Mouse (Mus musculus): ENCODE results near the gene Mecom. TPM values are rescaled to one million over a fixed set of nuclear protein-coding genes. Genes with fewer than 3 reads are reported as not detected.

The Mecom gene
- total RNA-seq, 2 experiments from 2014 or later = 14.7 to 41.9 TPM

DNA sequence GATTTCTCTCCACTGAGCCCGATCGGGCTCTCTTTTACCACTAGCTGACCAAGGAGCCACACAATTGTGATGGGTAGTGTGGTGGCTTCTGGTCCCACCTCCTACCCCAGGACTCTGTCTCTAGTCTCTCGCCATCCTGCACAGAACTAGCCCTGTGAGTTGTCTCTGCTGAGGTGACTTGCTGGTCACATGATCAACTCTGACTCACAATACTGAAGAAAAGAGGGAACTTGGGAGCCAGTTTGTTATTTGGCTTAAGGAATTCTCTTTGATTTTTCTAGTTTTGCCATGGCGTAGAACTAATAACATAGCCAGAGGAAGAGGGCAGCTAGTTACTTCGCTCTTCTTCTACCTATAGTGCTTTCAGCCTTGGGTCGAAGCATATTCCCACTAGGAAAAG lies 496.5 kb downstream of the Mecom start:
- no peak for DNase-seq (ENCODE audit: low spot score in 2 of 2)

GRCm38 (mm10) chr3:30050795-30051194 lies 497.0 kb downstream of the Mecom start:
- no peak for DNase-seq (ENCODE audit: low spot score in 2 of 2)

- DNase-seq (ENCODE audit: low spot score in 2 of 2) = no peak
Measured at GRCm38 (mm10) chr3:30048792-30049191, 499.0 kb downstream of the Mecom start.

DNA sequence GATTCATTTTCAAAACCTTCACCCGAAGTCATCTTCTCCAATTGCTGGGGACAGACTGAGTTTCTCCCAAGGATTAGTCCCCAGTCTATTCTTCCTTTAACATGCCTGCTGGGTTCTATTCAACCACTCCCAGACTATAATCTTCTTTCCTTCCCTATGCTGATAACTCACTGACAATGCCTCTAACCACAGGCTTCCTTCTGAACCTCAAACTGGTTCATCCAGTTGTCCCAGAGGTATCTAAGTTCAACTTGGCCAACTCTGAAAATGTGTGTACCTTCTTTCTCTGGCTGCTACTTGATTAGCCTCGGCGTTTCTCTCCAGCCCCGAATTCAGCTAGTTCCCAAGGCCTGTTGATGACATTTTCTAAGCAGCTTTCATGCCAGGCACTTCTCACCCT lies 499.7 kb downstream of the Mecom start:
- DNase-seq (ENCODE audit: low spot score in 2 of 2) = no peak

DNA sequence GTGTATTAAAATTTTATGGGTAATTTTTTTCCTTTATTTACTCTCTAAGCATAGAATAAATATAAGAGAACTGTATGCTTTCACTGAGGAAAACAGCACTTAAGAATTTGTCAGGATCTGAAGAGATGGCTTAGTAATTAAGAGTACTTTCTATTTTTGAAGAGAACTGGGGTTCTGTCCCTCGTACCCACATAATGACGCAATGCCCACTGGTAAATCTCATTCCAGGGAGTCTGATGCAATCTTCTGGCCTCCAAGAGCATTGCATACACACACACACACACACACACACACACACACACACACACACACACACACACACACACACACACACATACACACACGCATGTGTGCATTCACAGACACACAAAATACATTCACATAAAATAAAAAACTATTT lies 504.3 kb downstream of the Mecom start:
- no peak for DNase-seq (ENCODE audit: low spot score in 2 of 2)

GRCm38 (mm10) chr3:30038545-30038944 lies 509.3 kb downstream of the Mecom start:
- DNase-seq (ENCODE audit: low spot score in 2 of 2) = no peak

DNA sequence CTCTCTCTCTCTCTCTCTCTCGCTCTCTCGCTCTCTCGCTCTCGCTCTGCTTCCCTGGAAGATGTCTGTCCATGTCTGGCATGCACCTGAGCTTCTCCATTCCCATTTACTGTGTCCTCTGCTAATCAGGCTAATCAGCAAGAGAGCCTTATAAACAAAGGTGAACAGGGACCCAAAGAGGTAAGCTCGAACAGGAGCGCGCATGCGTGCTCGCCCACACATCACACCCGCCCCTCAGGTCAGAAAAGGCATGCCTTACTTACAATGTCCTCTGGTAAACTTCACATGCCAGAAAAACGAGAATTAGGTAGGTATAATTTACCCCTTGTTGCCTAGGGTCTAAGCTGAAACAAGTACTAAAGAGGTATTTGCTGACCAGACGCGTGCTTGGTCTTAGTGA lies 527.8 kb downstream of the Mecom start:
- no peak for DNase-seq (ENCODE audit: low spot score in 2 of 2)

DNA sequence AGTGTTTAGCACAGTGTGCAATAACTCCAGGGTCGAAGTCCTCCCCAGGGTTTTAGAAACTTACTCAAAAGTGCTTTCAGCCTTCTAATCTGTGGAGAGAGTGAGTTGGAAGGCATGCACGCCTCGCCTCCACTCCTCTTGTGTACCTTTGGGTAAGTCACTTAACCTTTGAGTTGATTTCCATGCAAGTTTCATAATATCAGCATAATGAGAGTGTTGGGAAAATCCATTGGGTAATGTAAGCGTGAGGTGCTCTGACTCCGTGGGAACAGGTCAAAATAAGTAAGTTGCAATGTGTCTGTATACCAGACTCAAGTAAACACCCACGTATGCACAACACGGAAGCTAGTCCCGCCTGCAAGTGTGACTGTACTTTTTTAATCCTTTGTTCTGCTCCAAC lies 528.4 kb downstream of the Mecom start:
- DNase-seq (ENCODE audit: low spot score in 2 of 2) = no peak

GRCm38 (mm10) chr3:30018202-30018601 lies 529.6 kb downstream of the Mecom start:
- no peak for DNase-seq (ENCODE audit: low spot score in 2 of 2)

DNA sequence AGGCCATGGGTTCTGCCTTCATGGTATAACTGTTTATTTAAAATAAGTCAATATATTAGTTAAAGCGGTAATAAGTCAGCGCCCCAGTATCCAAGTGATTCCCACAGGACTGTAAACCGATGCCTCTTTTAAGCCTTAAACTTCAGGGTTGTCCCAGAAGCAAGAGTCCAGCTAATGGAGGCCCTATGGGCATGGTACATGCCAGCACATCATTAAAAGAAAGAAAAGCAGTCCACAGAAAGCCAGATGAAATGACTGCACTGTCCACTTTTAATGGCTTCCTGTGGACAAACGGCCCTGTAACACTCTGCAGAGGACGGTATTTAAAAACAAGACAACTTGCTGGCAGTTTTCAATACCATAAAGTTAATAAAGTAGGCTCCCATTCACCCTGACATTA lies 531.0 kb downstream of the Mecom start:
- no peak for DNase-seq (ENCODE audit: low spot score in 2 of 2)

- peak; percentile 29 to 37 for DNase-seq (ENCODE audit: low spot score in 2 of 2)
Measured at GRCm38 (mm10) chr3:30014962-30015660, 532.7 kb downstream of the Mecom start.

DNA sequence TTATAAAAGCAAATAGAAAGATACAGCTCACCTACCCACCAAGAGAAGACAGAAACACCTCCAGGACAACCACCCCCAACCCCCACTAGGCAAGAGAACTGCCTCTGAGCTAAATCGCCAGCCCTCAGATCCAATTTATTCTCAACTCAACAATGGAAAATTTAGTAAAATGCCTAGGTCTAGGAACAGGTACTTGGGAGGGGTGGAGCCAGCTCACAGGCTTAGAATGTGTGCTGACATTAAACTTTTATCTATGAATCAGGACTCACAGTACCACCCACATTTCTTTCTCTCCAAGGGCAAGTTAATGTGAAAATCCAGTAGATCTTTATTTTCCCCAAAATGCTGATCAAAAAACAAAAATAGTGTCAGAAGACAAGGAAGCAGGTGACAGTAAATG lies 533.5 kb downstream of the Mecom start:
- no peak for DNase-seq (ENCODE audit: low spot score in 2 of 2)

DNA sequence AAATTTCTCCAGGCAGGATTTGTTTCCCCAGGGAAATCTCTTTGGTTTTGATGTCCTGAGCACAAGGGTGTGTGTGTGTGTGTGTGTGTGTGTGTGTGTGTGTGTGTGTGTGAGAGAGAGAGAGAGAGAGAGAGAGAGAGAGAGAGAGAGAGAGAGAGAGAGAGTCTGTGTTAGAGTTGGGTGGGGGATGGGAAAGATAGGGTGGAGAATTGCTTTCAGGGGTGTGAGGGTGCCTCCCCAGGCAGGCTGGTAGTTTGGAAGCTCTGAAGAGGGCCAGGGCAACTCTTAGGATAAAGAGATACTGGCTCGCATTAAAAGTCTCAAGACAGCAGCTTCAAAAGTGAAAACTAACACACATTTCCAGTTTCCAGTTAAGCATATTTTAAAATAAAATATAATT lies 534.4 kb downstream of the Mecom start:
- DNase-seq (ENCODE audit: low spot score in 2 of 2) = no peak

- DNase-seq (ENCODE audit: low spot score in 2 of 2) = peak; percentile 9 to 21
Measured at GRCm38 (mm10) chr3:30012666-30013365, 535.0 kb downstream of the Mecom start.

DNA sequence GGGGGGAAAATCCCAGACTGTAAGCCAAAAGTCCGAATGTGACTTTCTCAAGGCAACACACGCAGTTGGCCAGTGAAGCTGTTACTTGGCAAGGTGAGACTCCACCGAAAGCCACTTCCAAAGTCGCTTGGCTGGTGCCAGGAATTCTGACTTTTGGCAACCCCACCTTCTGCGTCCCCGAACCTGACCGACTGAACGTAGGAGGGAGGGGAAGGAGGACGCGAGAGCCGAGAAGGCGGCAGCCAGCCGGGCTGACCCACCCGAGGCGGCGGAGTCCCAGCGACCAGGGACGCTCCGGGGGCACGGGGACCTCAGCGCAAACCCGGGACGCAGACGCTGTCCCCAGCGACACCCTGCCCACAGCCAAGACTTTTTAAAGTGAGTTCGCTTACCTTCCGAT lies 535.7 kb downstream of the Mecom start:
- peak in 1 of 2 experiments; percentile 14 for DNase-seq (ENCODE audit: low spot score in 2 of 2)

GRCm38 (mm10) chr3:30011712-30012111 lies 536.1 kb downstream of the Mecom start:
- DNase-seq (ENCODE audit: low spot score in 2 of 2) = no peak

GRCm38 (mm10) chr3:30010889-30011288 lies 536.9 kb downstream of the Mecom start:
- DNase-seq (ENCODE audit: low spot score in 2 of 2) = no peak

GRCm38 (mm10) chr3:30009596-30009995 lies 538.2 kb downstream of the Mecom start:
- no peak for DNase-seq (ENCODE audit: low spot score in 2 of 2)

GRCm38 (mm10) chr3:30004888-30005405 lies 542.9 kb downstream of the Mecom start:
- no peak for DNase-seq (ENCODE audit: low spot score in 2 of 2)

GRCm38 (mm10) chr3:30000260-30000659 lies 547.5 kb downstream of the Mecom start:
- DNase-seq (ENCODE audit: low spot score in 2 of 2) = no peak

DNA sequence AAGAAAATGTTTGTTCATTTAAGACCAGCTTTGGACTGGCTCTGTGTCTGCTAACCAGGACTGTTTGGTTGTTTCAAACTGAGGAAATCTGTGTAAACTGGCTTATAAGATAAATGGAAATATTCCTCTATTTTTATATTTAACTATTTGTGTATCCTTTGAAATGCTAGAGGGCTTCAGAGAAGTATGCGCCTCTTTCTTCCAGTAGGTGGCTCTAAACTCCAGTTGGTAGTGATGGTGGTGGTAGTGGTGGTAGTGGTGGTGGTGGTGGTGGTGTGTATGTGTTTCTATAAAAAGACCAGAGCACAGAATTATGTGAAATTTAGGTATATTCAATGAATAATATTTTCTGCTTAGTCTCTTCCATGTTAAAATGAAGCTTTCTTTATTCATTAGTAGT lies 548.8 kb downstream of the Mecom start:
- no peak for DNase-seq (ENCODE audit: low spot score in 2 of 2)

- DNase-seq (ENCODE audit: low spot score in 2 of 2) = no peak
Measured at GRCm38 (mm10) chr3:29997068-29997467, 550.7 kb downstream of the Mecom start.

DNA sequence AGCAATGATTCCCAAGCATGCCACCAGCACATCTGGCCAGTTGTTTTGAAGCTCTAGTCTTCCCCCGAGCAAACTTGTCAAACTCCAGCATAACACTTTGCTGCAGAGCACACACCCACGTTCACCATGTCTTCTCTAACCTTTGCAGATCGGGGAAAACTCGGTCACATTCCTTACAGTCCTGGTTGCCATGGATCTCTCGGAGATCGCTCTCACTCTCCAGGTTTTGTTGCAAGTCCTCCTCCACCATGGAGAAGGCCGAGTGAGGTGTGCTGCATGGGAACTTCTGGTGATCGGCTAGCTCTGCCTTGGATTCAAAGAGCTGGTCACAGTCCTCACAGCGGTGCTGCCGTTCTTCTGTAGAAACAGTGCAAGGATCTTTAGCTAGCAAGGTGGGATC lies 554.5 kb downstream of the Mecom start:
- DNase-seq (ENCODE audit: low spot score in 2 of 2) = no peak

All from adrenal gland, postnatal 4 days (tissue).